Mouse (Mus musculus): ENCODE data around the gene Fasn.
"Not testable (repeated sequence)": the region's sequence is repeated elsewhere in the genome, so short reads cannot be mapped to it uniquely, and the experiment has no call there.

The Fasn gene

GRCm38 (mm10) chr11:120795756-120796613, 28.4 kb downstream of the Fasn start, which contains the start of gene Dus1l:
Dus1l (minus strand) TSS chr11:120796403.
- DNase-seq = peak; percentile 96 to 99

GRCm38 (mm10) chr11:120792652-120793051, 31.7 kb downstream of the Fasn start:
- no peak for DNase-seq

GRCm38 (mm10) chr11:120789810-120790209, 34.5 kb downstream of the Fasn start:
- no peak for DNase-seq

- no peak for DNase-seq
Measured at GRCm38 (mm10) chr11:120789355-120789754, 35.0 kb downstream of the Fasn start.

GRCm38 (mm10) chr11:120788460-120788859, 35.9 kb downstream of the Fasn start:
- not testable (repeated sequence) for DNase-seq

GRCm38 (mm10) chr11:120785145-120785544, 39.2 kb downstream of the Fasn start:
- no peak for DNase-seq

GRCm38 (mm10) chr11:120784064-120784791, 40.1 kb downstream of the Fasn start, which contains the start of the genes Rfng and Gps1:
Rfng (minus strand) TSS chr11:120784207.
Gps1 (plus strand) TSS chr11:120784272.
- peak; percentile 85 to 89 for DNase-seq

- peak in 1 of 2 experiments; percentile 45 for DNase-seq
Measured at GRCm38 (mm10) chr11:120783426-120784063, 40.8 kb downstream of the Fasn start.

- DNase-seq = not testable (repeated sequence)
Measured at GRCm38 (mm10) chr11:120781361-120781760, 43.0 kb downstream of the Fasn start.

GRCm38 (mm10) chr11:120779876-120780275, 44.5 kb downstream of the Fasn start:
- DNase-seq = no peak

- DNase-seq = no peak
Measured at GRCm38 (mm10) chr11:120777123-120777522, 47.2 kb downstream of the Fasn start.

GRCm38 (mm10) chr11:120775774-120776469, 48.4 kb downstream of the Fasn start:
- DNase-seq = peak; percentile 94 to 98

- no peak for DNase-seq
Measured at GRCm38 (mm10) chr11:120773463-120774190, 50.7 kb downstream of the Fasn start.

- no peak for DNase-seq
Measured at GRCm38 (mm10) chr11:120772749-120773148, 51.6 kb downstream of the Fasn start.

GRCm38 (mm10) chr11:120768206-120768605, 56.1 kb downstream of the Fasn start:
- no peak for DNase-seq

- not testable (repeated sequence) for DNase-seq
Measured at GRCm38 (mm10) chr11:120767023-120767422, 57.3 kb downstream of the Fasn start.

GRCm38 (mm10) chr11:120763121-120763999, 61.0 kb downstream of the Fasn start:
- not testable (repeated sequence) for DNase-seq

- DNase-seq = not testable (repeated sequence)
Measured at GRCm38 (mm10) chr11:120762672-120763041, 61.7 kb downstream of the Fasn start, which contains the start of gene Hmga1b. Hmga1b (plus strand) TSS chr11:120762794.

GRCm38 (mm10) chr11:120761811-120762671, 62.3 kb downstream of the Fasn start:
- DNase-seq = no peak

- no peak for DNase-seq
Measured at GRCm38 (mm10) chr11:120760236-120760635, 64.1 kb downstream of the Fasn start.

Measured in cerebellum, adult 18-20 months (tissue).